Mouse (Mus musculus) liver, embryonic 14.5 days (tissue): ENCODE measurements at regions not wholly inside any gene's neighbourhood (a gene's known extent, or its start where the extent isn't known, plus 50 kb on each side); places are given as distances from the start of the nearest gene placed in this dataset.

Experiments
- CTCF ChIP-seq: IDR thresholded peaks from 2 replicates; pipeline ENCODE4 v1.5.1; 2016; ENCODE audit warnings: antibody characterized with exemption, low read depth, control low read depth
- EP300 ChIP-seq: IDR thresholded peaks from 2 replicates; pipeline ENCODE4 v1.6.1; 2016; ENCODE audit warnings: antibody characterized with exemption, low read depth

DNA sequence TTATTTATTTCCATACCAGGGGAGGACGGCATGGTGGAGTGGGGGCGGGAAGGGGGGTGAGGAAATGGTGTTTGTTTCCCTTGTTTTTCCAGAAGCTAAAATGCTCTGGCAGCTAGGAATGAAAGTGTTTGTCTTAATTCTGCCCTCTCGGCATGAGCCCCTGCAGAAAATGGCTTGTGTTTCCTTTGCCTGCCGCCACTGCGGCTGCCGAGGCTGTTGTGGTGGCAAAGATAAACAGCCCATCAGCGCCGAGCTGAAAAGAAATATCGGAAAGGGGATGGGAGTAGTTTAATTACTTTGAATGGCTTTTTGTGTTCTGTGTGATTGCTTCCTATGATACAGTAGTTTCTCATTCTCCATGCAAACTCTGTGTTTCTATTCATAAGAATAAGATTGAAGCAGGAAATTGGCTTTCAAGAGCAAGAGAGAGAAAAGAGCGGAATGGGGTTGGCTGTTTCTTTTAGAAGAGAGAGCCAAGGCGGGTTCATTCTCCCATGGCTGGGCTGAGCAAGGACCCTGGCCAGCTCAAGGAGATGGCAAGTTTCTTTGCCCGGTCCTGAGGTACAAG is 2512.2 kb upstream of the 5930422O12Rik start:
- TF ChIP-seq CTCF (no peak), EP300 (no peak)
